Mouse (Mus musculus) gastrocnemius, postnatal 10 days (tissue): ENCODE data around the gene Pdap1. TPM values are rescaled to one million over a fixed set of nuclear protein-coding genes. Genes with fewer than 3 reads are reported as not detected.
"Not testable (repeated sequence)": the region's sequence is repeated elsewhere in the genome, so short reads cannot be mapped to it uniquely, and the experiment has no call there.

Experiments used
- DNase-seq: peaks from one replicate; pipeline ENCODE4 v3.0.0; 2021; ENCODE audit warnings: mixed read lengths
- long read RNA-seq, 2 experiments: library from polyadenylated mRNA; stranded (forward); transcript quantifications; one replicate each; pipeline ENCODE4 v2.0.0; 2021
- total RNA-seq, 2 experiments: library from RNA; stranded (reverse); gene quantifications; 2 replicates each; pipeline ENCODE4 v1.2.3; 2021

Pdap1 gene
- total RNA-seq, result 10 to 100 TPM; 70.6 to 74.2 TPM
- long read RNA-seq, experiment 1, partial matches to known transcripts, result 1 of 1 reads
- long read RNA-seq, experiment 1, other reads (novel, unspliced or antisense), result 0 of 1 reads
- long read RNA-seq, experiment 2, partial matches to known transcripts, result 1 of 2 reads
- long read RNA-seq, experiment 2, other reads (novel, unspliced or antisense), result 1 of 2 reads

DNA sequence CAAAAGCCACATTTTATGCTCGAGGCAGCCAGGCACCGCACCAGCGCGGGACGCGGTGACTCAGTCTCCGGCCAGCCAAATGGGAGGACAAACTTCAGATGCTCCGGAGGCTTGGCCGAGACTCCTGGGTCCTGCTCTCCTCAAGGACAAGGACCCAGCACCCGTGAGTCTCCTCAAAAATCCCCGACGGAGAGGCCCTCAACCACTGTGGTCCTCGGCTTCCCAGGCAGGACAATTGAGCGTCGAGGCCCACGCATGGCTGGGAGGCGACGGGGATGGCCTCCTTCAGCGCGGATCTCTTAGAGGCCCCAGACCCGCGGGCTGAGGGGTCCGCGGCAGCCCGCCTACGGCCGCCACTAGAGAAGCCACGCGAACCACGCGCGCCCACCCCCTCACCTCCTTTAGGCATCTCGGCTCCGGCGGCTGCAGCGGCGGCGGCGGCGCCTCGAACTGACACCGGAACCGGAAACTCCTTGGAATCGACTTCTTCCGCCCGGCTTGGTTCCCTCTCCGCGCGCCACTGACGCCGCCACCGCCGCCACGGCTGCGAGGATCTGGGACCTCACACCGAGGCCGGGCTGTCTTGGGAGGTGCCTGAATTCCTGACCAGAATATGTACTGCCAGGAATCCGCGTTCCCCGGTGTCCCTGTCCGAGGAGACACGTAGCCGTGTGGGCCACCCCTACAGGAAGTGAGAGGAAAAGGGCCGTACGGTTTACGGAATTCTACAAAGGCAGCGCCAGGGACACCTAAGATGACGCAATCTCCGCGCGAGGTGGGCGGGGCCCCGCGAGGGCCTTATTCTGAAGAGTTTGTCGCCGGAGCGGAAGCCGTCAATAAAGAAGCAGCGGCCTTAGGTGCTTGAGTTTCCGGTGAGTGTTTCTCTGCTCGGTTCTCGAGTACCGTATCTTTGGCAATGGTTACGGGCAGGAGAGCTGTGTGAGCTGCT is at the start of gene Pdap1, which contains the start of gene Bud31:
Pdap1 (minus strand) TSS at position 668 of the 949 bp plus-strand sequence.
Bud31 (plus strand) TSS at position 792 of the 949 bp plus-strand sequence.
- DNase-seq, result peak; percentile 94

DNA sequence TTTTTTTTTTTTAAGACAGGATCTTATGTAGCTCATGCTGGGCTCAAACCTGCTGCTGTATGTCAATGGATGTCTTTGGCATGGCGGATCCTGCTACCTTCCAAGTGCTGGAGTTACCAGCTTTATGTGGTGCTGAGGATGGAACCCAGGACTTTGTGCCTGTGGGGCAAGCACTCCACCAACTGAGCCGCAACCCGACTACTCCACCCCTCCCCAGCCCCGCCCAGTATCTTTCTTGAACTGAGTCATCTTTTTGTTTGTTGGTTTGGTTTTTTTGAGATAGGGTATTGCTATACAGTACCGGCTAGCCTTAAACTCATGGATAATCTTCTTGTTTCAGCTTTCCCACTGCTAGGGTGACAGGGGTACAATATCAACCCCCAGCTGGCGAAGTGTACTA is 49.4 kb upstream of the Pdap1 start:
- no peak for DNase-seq

DNA sequence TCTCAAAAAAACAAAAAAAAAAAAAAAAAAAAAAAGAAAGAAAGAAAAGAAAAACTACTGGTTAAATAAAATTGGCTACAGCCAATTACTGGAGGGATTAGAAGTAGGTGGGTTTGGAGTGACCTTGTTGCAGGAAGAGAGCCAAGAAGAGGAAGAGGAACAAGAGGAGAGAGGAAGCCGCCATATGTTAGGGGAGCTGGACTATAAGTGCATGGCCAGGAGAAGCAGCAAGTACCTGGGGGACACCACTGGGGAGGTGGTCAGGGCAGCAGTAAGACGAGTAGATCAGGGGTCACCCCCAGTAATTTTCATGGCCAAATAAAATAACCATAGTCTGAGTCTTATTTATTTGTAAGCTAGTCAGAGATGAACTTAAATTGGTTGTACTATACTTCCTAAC is 45.2 kb upstream of the Pdap1 start:
- no peak for DNase-seq

DNA sequence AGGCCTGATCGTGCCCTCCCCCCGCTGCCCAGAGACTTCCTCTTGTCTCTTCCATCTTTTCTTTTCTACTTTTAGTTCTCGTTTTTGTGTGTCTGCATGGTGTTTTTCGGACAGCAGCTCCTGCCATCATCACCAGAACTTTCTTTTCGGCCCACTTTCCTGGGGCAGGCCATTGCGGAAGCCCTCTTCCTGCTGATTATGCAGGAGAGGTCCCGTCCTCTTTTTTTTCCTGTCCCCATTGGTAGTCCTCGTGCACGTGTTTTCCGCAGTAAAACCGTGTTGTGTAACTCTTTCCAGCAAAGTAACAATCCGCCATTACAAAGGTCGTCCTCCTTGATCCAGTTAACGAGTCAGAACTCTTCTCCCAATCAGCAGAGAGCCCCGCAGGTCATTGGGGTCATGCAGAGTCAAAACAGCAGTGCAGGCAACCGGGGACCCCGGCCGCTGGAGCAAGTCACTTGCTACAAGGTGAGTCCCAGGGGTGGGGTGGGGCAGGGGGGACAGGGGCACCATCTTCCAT is 38.5 kb upstream of the Pdap1 start:
- no peak for DNase-seq

DNA sequence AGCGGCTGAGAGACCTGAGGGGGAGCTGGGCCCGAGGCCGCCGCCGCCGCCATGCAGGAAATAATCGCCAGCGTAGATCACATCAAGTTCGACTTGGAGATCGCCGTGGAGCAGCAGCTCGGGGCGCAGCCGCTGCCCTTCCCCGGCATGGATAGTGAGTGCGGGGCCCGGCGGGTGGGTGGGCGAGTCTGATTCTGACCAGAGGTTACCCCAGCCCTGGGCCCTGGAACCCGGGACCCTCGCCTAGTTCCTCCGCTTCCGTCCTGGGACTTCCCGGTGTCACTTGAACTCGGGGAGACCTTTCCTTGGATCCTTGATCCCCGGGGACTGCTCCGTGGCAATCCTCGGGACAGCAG is 27.2 kb upstream of the Pdap1 start:
- DNase-seq, result no peak

DNA sequence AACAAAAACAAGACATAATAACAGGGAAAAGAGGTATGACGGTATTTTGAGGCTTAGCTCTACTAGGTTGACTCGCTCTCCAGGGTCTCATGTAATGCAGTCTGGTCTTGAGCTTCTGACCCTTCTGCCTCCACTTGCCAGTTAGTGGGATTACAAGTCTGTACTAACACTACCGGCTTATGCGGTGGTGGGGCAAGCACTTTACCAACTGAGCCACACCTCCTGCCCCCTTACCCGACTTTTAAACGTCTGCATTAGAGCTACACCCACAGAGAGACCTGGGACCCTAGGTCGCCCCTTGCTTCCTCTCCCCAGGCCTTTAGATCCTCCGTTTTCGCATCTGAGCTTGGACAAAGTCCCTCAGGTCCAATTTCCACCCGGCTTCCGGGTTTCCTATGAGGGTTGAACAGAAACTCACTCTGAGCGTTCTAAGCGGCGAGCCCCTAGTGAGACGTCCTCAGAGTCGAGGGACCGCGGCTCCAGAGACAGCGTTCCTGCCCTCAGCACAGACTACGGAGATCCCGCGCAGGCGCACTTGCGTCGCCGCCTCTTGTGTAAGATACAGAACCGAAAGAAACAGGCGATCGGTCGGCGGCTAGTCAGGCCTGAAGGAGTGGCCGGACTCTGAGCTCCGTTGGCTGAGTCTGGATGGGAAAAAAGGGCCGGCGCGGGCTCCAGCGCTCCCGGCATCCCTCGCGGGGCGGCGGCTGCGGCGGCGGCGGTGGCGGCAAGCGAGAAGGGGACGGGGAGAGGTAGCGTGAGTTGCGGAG is 26.7 kb upstream of the Pdap1 start, which contains the start of the genes Ptcd1 and Cpsf4:
Ptcd1 (minus strand) TSS at position 573 of the 770 bp plus-strand sequence.
Cpsf4 (plus strand) TSS at position 678 of the 770 bp plus-strand sequence.
- peak; percentile 95 for DNase-seq

DNA sequence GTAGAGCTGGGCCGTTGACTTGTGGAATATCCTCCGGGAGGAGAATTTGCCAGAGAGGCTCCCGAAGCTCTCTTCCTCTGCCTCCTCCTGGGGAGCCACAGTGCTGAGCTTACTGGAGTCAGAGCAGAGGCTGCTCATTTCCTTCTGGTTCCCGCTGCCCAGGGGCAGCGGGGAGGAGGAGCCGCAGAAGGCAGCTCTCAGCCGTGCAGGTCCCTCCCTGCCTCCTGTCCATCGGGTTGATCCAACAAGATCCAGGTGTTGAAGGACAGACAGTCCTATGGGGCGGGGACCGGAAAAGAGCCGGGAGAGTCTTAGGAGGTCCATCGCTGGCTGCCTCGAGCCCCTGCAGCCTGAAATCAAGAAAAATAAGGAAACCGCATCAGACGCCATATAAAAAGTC is 25.1 kb upstream of the Pdap1 start:
- DNase-seq, result no peak

DNA sequence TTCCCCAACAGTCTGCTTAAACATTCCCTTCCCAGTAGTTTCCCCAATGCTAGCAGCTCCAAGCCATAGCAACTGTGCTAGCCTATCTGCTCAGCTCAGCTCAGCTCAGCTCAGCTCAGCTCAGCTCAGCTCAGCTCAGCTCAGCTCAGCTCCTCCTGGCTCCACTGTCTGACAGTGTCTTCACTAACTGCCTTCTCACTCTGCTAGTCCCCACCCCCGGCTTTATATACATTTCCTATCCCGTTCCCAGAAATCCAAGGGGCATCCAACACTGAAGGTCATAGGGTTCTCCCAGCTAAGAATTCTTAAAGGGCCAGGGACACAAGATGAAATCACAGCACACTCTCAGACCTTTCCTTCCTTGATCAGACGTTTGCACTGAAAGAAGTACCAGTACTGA is 24.7 kb upstream of the Pdap1 start:
- no peak for DNase-seq

DNA sequence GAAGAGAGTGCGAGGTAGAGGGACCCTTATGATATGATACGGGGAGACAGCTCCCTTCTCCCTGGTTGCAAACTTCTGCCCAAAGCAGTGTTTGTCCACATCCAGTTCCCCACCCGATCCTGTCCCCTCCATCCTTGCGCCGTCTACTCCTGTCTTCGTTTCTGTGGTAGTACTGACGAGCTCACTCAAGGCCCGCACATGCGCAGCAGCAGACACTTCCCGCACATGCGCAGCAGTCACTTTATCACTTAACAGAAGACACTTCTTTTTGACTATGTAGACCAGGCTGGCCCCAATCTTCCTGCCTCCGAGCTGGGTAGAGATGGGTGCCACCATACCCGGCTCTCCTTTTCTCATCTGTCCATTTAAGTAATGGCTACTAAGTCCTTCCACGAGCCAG is 21.3 kb upstream of the Pdap1 start:
- DNase-seq, result no peak

DNA sequence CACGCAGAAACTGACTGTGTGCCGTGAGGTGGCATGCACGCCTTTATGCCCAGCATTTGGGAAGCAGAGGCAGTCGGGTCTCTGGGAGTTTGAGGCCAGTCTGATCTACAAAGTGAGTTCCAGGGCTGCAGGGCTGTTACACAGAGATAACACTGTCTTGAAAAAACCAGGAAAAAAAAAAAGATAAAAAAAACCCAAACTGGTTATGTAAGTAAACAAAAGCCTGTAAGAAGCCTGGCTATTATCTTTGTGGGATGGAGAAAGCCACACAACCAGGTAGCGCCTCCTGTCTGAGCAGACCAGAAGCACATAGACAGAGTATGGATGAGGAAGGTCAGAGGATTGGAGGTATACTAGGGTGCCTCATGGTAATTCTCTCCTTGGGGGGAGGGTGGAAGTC is 12.7 kb upstream of the Pdap1 start:
- no peak for DNase-seq

DNA sequence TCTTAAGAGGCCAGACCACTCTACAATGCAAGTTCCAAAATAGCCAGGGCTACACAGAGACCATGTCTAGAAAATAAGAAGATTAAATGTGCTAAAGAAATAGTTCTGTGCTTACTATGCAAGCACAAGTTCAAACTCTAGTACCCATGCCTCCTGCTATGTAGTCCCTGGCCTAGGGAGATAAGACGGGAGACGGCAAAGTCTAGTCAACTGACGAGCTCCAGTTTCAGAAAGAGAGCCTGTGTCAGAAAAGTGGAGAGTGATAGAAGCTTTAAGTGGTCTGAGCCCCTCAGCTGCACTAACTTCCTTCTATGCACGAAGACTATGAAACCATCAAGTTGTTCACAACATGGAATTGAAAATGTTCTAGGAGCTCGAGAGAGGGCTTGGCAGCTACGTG is 9.3 kb upstream of the Pdap1 start:
- DNase-seq, result no peak

DNA sequence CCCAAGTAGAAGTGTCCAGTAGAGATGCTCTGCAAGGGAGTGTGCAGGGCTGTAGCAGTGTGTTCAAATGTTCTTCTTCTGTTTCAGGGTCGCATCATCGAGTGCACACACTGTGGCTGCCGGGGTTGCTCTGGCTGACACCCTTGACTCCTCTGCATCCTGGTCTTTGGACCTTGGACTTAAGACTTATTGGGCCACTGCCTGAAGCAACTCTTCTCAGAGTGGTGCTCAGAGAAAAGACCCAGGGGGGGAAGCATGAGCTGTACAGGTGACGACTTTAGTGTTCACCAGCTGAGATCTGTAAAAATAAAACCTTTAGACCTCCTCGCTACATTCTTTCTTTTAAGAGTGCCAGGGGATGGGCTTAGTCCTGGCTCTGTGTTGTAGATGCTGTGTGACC is 7.7 kb upstream of the Pdap1 start:
- no peak for DNase-seq

DNA sequence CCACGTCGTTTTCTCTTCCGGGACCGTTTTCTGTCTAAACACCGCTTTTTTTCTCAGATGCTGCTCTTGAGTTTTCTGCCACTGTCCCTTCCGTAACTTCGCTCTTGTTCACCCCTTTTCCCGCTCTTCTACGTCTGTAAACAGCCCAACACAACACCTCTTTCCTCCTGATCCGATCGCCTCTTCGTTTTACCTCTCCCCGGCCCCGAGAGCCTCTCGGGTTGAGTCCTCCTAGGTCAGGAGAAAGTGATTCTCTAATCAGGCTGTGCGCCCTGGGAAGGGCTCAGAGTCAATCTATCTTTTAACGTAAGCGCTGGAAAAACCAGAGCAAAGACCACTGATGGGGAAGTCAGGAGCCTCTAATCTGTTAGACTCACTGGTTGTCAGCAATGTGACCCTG is 573 bp upstream of the Pdap1 start:
- no peak for DNase-seq

DNA sequence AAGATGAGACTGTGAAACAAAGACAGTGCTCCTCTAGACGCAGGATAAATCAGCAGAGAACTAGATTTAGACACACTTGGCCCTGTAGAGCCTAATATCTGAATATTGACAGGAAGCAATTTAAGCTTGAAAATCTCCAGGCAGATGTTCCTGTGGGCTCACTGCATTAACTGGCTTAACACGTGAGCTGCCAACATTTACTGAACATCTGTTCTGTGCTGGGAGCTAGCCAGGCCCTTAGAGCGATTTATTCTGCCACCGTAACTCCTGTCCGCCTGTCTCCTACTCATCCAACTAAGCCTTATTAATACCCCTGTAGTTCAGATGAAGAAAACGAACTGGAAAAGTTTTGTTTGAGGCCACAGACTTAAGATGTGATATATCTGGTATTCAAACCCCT is 1.2 kb downstream of the Pdap1 start:
- DNase-seq, result no peak

DNA sequence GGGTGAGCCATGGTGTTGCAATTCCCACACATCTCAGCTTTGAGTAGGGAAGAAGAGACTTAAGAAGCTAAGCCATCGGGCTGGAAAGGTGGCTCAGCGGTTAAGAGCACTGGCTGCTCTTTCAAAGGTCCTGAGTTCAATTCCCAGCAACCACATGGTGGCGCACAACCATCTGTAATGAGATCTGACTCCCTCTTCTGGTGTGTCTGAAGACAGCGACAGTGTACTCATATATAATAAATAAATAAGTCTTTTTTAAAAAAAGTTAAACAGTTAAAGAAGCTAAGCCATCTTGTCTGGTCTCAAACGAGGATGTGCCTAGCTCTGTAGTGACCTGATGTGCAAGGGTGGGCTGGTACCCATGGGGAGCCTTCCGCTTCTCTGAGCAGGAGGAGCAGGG is 6.8 kb downstream of the Pdap1 start:
- not testable (repeated sequence) for DNase-seq

DNA sequence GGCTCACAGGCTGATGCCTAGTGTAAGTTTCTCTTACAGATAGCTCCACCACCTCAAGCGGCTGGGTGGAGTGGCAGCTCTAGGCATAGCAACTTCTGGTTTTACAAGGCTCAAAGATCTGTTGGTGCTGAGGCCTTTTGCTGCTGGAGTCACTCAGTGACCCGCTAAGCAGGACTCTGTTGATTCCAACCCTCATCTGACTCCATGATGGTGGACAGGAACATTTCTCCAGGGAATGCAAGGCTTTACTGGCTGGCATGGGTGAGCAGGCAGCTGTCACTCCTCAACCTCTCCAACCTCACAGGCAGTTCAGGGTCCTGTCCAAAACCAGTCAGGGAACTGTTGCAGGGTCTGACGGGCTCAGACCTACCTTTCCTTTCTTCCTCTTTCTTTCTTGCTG is 9.0 kb downstream of the Pdap1 start:
- no peak for DNase-seq

DNA sequence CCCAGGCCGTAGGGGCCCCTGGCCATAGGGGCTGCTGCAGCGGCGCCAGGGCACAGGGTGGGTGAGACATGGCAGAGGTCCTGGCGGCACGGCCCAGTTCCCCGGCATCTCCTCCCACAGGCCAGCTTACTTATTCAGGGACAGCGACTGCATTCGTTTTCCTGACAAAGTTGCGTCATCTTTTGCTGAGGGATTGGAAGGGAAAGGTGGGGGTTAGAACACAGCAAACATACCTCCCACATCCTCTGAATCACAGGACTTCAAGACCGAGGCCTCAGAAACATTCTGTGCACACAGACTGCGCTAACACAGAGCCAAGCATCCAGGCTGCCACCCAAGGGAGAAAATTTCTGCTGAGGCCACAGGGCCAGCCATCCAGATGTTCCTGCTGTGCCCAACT is 9.8 kb downstream of the Pdap1 start:
- DNase-seq, result no peak

DNA sequence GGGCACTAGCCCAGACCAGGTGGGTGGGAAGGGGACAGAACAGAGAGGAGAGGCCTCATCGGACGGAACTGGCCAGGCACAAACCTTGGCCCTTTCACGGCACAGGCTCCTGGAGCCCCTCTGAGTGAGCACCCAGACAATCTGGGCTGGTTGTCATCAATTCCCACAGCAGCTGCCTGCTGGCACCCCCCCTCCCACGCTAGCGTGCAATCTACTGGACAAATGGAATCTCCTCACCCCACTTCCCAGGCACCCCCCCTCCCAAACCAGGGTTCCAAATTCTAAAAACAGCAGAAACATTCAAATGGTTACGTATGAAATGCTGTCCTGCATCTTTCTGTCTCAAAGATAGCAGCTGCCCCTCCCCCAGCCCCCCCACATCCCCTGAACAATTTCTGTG is 10.3 kb downstream of the Pdap1 start:
- DNase-seq, result not testable (repeated sequence)

DNA sequence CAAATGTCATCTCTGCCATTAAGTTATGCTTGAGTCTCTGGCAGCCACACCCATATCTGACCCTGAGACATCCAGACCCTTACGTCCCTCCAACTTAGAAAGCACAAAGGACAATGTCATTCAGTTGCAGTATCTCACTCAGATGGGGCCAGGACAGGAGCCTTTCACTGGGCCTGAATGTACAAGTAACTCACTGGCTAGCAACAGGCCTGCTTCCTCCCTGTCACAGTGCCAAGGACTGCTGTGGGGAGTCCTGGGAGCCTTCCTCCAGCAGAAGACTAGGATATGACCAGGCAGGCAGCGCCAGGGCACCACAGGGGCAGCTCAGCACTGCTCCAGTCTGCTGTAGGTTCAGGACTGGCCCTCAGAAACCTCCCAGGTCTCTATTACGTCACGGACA is 10.9 kb downstream of the Pdap1 start:
- DNase-seq, result peak; percentile 31

DNA sequence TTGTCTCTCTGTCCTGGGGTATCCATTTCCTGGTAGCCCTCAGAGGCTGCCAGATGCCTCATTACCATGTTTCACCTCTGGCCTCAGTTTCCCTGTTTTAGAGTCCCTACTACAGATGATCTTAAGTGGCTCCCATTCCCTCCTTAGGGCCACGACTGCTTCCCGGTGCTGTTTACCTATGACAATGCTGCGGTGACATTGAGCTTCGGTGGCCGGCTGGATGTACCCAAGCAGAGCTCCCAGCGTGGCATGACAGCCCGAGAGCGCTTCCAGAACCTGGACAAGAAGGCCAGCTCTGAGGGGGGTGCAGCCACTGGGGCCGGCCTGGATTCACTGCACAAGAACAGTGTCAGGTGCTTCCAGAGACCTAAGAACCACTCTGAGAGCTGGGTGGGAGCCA is 13.5 kb downstream of the Pdap1 start:
- DNase-seq, result no peak

DNA sequence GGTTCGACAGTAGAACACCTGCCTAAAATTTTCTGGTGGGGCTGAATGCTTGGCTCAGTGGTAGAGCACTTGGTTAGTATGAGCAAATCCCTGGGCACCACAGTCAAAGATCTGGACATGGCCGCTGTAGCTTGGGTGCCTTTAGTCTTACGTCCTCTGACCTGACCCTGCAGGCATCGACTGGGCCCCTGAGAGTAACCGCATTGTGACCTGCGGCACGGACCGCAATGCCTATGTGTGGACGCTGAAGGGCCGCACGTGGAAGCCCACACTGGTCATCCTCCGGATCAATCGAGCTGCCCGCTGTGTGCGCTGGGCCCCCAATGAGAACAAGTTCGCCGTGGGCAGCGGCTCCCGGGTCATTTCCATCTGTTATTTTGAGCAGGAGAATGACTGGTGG is 16.6 kb downstream of the Pdap1 start:
- no peak for DNase-seq

DNA sequence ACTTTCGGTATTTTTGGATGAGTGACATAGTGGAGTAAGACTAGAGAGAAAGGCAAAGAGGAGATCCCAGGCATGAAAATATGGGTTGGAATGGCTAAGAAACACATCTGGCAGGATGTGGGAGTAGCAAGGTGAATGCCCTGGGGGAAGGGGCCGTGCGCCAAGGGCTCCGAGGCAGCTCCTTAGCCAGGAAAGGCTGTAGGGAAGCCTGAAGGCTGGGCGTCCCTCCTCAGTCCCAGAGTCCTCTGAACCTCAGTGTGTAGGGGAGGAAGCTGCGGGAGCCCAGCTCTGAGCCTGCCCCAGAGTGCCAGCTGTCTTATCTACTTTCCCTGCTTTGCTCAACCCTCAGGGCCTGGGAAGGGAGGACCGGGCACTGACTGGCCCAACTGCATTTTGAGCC is 19.1 kb downstream of the Pdap1 start:
- no peak for DNase-seq

DNA sequence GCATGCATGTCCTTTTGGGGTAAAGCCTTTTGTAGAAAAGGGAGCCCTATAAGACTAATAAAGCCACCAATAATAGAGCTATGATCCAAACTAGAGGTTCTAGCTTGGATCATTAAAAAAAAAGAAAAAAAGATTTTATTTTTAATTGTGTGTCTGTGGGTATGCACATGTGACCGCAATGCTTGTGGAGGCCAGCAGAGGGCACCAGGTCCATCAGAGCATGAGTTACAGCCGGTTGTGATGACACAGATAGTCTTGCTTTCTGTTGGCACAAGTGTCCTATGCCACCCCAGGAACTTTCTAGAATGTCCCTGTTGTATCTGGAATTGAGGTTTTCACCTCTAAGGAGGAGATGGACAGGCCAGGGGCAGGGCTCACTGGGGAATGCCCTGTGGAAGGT is 20.7 kb downstream of the Pdap1 start:
- no peak for DNase-seq
